Mouse (Mus musculus) spleen, adult 2 months (tissue): ENCODE measurements at regions not wholly inside any gene's neighbourhood (a gene's known extent, or its start where the extent isn't known, plus 50 kb on each side); places are given as distances from the start of the nearest gene placed in this dataset.

Experiments used
- CTCF ChIP-seq: fragments of 200-500 bp; IDR thresholded peaks from 2 replicates; pipeline ENCODE4 v1.5.1; 2011; ENCODE audit warnings: mild to moderate bottlenecking, inconsistent platforms; ENCODE audit not compliant: insufficient read depth, insufficient read length, insufficient replicate concordance; ENCODE audit errors: extremely low read depth
- POLR2A ChIP-seq: fragments of 200-500 bp; IDR thresholded peaks from 2 replicates; pipeline ENCODE4 v1.6.1; 2011; ENCODE audit warnings: low read depth, low read length, inconsistent platforms

GRCm38 (mm10) chr13:45245651-45246050 is 143.9 kb upstream of the Mylip start:
- TF ChIP-seq CTCF (no peak), POLR2A (no peak)
